Mouse (Mus musculus) kidney, embryonic 14.5 days (tissue): Measurements from ENCODE around the gene Rab5a. TPM values are rescaled to one million over a fixed set of nuclear protein-coding genes. Genes with fewer than 3 reads are reported as not detected.
"Not testable (repeated sequence)": the region's sequence is repeated elsewhere in the genome, so short reads cannot be mapped to it uniquely, and the experiment has no call there.

ENCODE experiments used
- ATAC-seq: fragments of 200-750 bp; cut with Nextera tagmentation; 2 replicates; pipeline ENCODE4 v1.8.0; 2017; ENCODE audit warnings: moderate number of reproducible peaks, mild to moderate bottlenecking, moderate TSS enrichment, moderate library complexity; ENCODE audit not compliant: low FRiP score, low TSS enrichment
- H3K27ac ChIP-seq: fragments of 300-500 bp; sonication (generic); 2 replicates; pipeline ENCODE4 v1.5.1; 2014; ENCODE audit warnings: low read depth, mild to moderate bottlenecking, low read length, moderate library complexity, mixed read lengths
- H3K27me3 ChIP-seq: fragments of 300-500 bp; sonication (generic); 2 replicates; pipeline ENCODE4 v1.6.1; 2014; ENCODE audit warnings: mild to moderate bottlenecking, low read length; ENCODE audit not compliant: control insufficient read depth, insufficient read depth
- H3K36me3 ChIP-seq: fragments of 300-500 bp; sonication (generic); 2 replicates; pipeline ENCODE4 v1.6.1; 2014; ENCODE audit warnings: low read length, mixed read lengths; ENCODE audit not compliant: control insufficient read depth, insufficient read depth
- H3K4me1 ChIP-seq: fragments of 300-500 bp; sonication (generic); 2 replicates; pipeline ENCODE4 v1.6.1; 2014; ENCODE audit warnings: low read length, mixed read lengths; ENCODE audit not compliant: control insufficient read depth, insufficient read depth
- H3K4me2 ChIP-seq: fragments of 300-500 bp; sonication (generic); replicated peaks from 2 replicates; pipeline ENCODE4 v1.6.1; 2014; ENCODE audit warnings: low read depth, mild to moderate bottlenecking, low read length
- H3K4me3 ChIP-seq: fragments of 300-500 bp; sonication (generic); 2 replicates; pipeline ENCODE4 v1.5.1; 2014; ENCODE audit warnings: mild to moderate bottlenecking, low read length
- H3K9ac ChIP-seq: fragments of 300-500 bp; sonication (generic); 2 replicates; pipeline ENCODE4 v1.6.1; 2014; ENCODE audit warnings: low read depth, mild to moderate bottlenecking, low read length, moderate library complexity
- H3K9me3 ChIP-seq: fragments of 300-500 bp; sonication (generic); 2 replicates; pipeline ENCODE4 v1.6.1; 2016; ENCODE audit warnings: low read length; ENCODE audit not compliant: control insufficient read depth
- WGBS: fragments of 180-500 bp; shearing (Covaris S2); extraction: QIAGEN DNeasy Blood & Tissue Kit; methylation state at CpG from one replicate; pipeline ENCODE4 v1.1.7; 2014; 5-methylcytosine and 5-hydroxymethylcytosine counted together
- polyA plus RNA-seq: library from polyadenylated mRNA; unstranded; fragments of >200 nt; fragmentation: Nextera tagmentation; extraction: Ambion mirVana; gene quantifications from 2 replicates; pipeline ENCODE4 v1.2.1, GENCODE M21; 2014

Rab5a gene
- polyA plus RNA-seq, 1 experiment from 2014 or later = 90.0 TPM

- Histone ChIP-seq H3K4me2 (no peak overlapping the region), H3K36me3 (no peaks in the 10 kb centered on the region)
- WGBS = 54% methylated on average over 2 of the region's 2 CpGs
Measured at GRCm38 (mm10) chr17:53531160-53531559, 52.1 kb downstream of the Rab5a start.

GRCm38 (mm10) chr17:53532425-53532824 is 53.4 kb downstream of the Rab5a start:
- Histone ChIP-seq H3K9me3 (no peaks in the 10 kb centered on the region), H3K36me3 (no peaks in the 10 kb centered on the region), H3K4me3 (no peak overlapping the region), H3K27ac (no peak overlapping the region), H3K4me1 (no peaks in the 10 kb centered on the region), H3K27me3 (no peaks in the 10 kb centered on the region), H3K9ac (no peak overlapping the region), H3K4me2 (no peak overlapping the region)
- no peak for ATAC-seq
- 72% methylated on average over 2 of the region's 2 CpGs for WGBS

More at GRCm38 (mm10) chr17:53531160-53531559, 52.1 kb downstream of the Rab5a start:
- Histone ChIP-seq H3K9ac (no peak overlapping the region), H3K4me1 (no peaks in the 10 kb centered on the region), H3K4me3 (no peak overlapping the region), H3K9me3 (no peaks in the 10 kb centered on the region), H3K27me3 (no peaks in the 10 kb centered on the region), H3K27ac (no peak overlapping the region)
- ATAC-seq = no peak

GRCm38 (mm10) chr17:53539351-53539750 is 60.3 kb downstream of the Rab5a start, which contains the start of gene Pp2d1:
TSS of gene Pp2d1 (minus strand) at chr17:53539451.
- H3K36me3 ChIP-seq, H3K27me3 ChIP-seq, H3K9ac ChIP-seq, H3K4me3 ChIP-seq, H3K27ac ChIP-seq, H3K4me1 ChIP-seq, H3K9me3 ChIP-seq, H3K4me2 ChIP-seq, ATAC-seq: not testable (repeated sequence)
- WGBS = 87% methylated on average over 2 of the region's 2 CpGs

DNA sequence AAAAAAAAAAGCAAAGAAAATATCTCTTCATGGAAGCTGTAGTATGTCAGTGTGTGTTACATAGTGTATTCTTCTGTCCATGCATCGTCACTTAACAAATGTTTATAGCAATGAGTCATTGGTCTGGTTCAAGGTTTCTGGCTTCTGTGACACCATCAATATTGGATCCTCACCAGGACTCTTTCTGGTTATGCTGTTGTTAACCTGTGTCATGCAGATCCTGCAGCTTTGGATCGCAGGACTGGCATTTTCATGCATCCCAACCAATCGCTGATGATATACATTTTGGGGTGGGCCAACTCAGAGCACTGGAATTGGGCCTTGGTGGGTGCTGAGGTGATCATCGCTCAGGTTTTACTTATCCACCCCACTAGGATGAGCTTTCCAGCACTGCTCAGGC is 63.5 kb downstream of the Rab5a start:
- no peak overlapping the region for H3K4me3 ChIP-seq
- H3K4me2 ChIP-seq = no peak overlapping the region
- H3K9me3 ChIP-seq = no peaks in the 10 kb centered on the region
- H3K27ac ChIP-seq = no peak overlapping the region
- no peaks in the 10 kb centered on the region for H3K4me1 ChIP-seq
- H3K27me3 ChIP-seq = no peaks in the 10 kb centered on the region
- 93% methylated on average over 4 of the region's 4 CpGs for WGBS
- H3K36me3 ChIP-seq = no peaks in the 10 kb centered on the region
- no peak overlapping the region for H3K9ac ChIP-seq
- no peak for ATAC-seq

GRCm38 (mm10) chr17:53543591-53544324 is 64.7 kb downstream of the Rab5a start:
- Histone ChIP-seq H3K36me3 (no peaks in the 10 kb centered on the region), H3K27ac (no peak overlapping the region), H3K4me2 (no peak overlapping the region), H3K4me3 (no peak overlapping the region), H3K9me3 (no peaks in the 10 kb centered on the region), H3K4me1 (no peaks in the 10 kb centered on the region), H3K27me3 (no peaks in the 10 kb centered on the region), H3K9ac (no peak overlapping the region)
- WGBS = 78% methylated on average over 9 of the region's 9 CpGs
- no peak for ATAC-seq

- no peaks in the 10 kb centered on the region for H3K9me3 ChIP-seq
- no peak overlapping the region for H3K4me3 ChIP-seq
- H3K27me3 ChIP-seq = no peaks in the 10 kb centered on the region
- no peak for ATAC-seq
- 80% methylated on average over 8 of the region's 8 CpGs for WGBS
- no peak overlapping the region for H3K4me2 ChIP-seq
- no peak overlapping the region for H3K27ac ChIP-seq
- H3K9ac ChIP-seq = no peak overlapping the region
- no peaks in the 10 kb centered on the region for H3K36me3 ChIP-seq
- H3K4me1 ChIP-seq = no peaks in the 10 kb centered on the region
Measured at GRCm38 (mm10) chr17:53551306-53552299, 72.6 kb downstream of the Rab5a start.

DNA sequence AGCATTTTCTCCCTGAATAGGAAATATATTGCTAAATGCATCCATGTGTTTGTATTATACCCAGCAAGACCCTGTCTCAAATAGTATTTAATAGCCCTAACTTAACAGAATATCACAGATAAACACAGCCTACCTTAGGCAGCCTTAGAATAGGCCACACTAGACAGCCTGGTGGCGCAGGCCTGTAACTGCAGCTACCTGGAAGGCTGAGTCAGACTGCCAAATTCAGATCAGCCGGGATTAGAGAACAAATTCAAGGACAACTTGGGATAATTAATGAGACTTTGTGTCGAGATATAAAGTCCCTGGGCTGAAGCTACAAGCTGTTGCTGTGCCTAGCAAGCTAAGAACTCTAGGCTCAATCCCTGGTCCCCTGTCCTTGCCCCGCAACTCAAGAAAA is 75.1 kb downstream of the Rab5a start:
- Histone ChIP-seq H3K36me3 (no peaks in the 10 kb centered on the region), H3K9me3 (no peaks in the 10 kb centered on the region), H3K9ac (no peak overlapping the region), H3K4me3 (no peak overlapping the region), H3K4me1 (no peaks in the 10 kb centered on the region), H3K27ac (no peak overlapping the region), H3K4me2 (no peak overlapping the region), H3K27me3 (no peaks in the 10 kb centered on the region)
- ATAC-seq = no peak
- WGBS = 76% methylated on average over 4 of the region's 4 CpGs

- Histone ChIP-seq H3K4me2 (no peak overlapping the region), H3K36me3 (no peaks in the 10 kb centered on the region), H3K4me3 (no peak overlapping the region), H3K9ac (no peak overlapping the region), H3K27ac (no peak overlapping the region), H3K27me3 (no peaks in the 10 kb centered on the region), H3K9me3 (no peaks in the 10 kb centered on the region), H3K4me1 (no peaks in the 10 kb centered on the region)
- no peak for ATAC-seq
- WGBS = 82% methylated on average over 3 of the region's 3 CpGs
Measured at GRCm38 (mm10) chr17:53554813-53555212, 75.8 kb downstream of the Rab5a start.
